8 mouse cellular contexts compared by ENCODE assay signal in the genomic region with DNA sequence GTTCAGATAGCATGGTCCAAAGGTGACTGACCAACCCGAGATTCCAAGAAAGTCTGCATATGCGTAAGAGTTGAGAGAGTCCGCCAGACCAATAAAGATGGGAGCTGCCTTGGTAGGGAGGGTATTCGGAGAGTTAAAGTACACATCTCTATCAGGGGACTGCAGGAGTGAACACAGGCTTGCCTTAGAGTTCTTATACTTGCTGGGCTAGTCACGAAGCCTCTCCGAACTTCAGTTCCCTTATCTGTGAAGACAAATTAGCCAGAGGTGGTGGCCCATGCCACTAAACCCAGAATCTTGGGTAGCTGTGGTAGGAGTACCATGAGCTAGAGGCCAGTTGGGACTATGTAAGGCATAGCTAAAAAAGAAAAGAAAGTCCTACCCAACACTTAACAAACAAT. TPM values are rescaled to one million over a fixed set of nuclear protein-coding genes. Genes with fewer than 3 reads are reported as not detected.
A peak's percentile ranks its signal among the peaks of the same experiment; 100 is the strongest.
DNase-seq lines count a peak whose midpoint lies in the region; ATAC-seq and TF ChIP-seq lines count a peak whose summit lies in the region.

No protein-coding gene starts in this region.

- intact Hi-C loops in left cerebral cortex, adult 2 months (cut with DNase I) = loop anchor here (1.0 to 5.0 kb wide), 2 partner anchors 44 to 86 kb away; a partner anchor contains a TSS

- ATAC-seq in kidney, embryonic 14.5 days (ENCODE audit: low FRiP score, low TSS enrichment) = no peak
- ATAC-seq in midbrain, embryonic 13.5 days = peak; percentile 41

- TF ChIP-seq CTCF in left cerebral cortex, adult 2 months (IDR thresholded peaks at IDR 0.05) = no peak

- H3K4me3 ChIP-seq in left cerebral cortex, adult 2 months = peak overlapping the region; percentile 89
- H3K4me3 ChIP-seq in erythroblast, embryonic 14.5 days (replicated peaks) = peak overlapping the region; percentile 94
- H3K4me3 ChIP-seq in kidney, embryonic 14.5 days (ENCODE audit: low read length) = peak overlapping the region; percentile 93; the same call in 1 of the 2 replicates
- H3K4me3 ChIP-seq in midbrain, embryonic 13.5 days (replicated peaks) = no peak overlapping the region

- peak overlapping the region; percentile 99; the same call in 1 of the 2 replicates for H3K9ac ChIP-seq in kidney, embryonic 14.5 days (ENCODE audit: low read depth, low read length)
- H3K9ac ChIP-seq in midbrain, embryonic 13.5 days (replicated peaks) = no peak overlapping the region

- H3K27ac ChIP-seq in left cerebral cortex, adult 2 months = peak overlapping the region; percentile 61
- no peak overlapping the region for H3K27ac ChIP-seq in kidney, embryonic 14.5 days (ENCODE audit: low read depth, low read length)
- H3K27ac ChIP-seq in midbrain, embryonic 13.5 days = no peak overlapping the region

- H3K36me3 ChIP-seq in erythroblast, embryonic 14.5 days (ENCODE audit: control insufficient read depth) = peaks cover 13% of the 10 kb centered on the region
- H3K36me3 ChIP-seq in kidney, embryonic 14.5 days (ENCODE audit: control insufficient read depth, insufficient read depth, low read length) = no peaks in the 10 kb centered on the region
- no peaks in the 10 kb centered on the region for H3K36me3 ChIP-seq in midbrain, embryonic 13.5 days

- H3K4me1 ChIP-seq in erythroblast, embryonic 14.5 days (ENCODE audit: control insufficient read depth) = peaks cover 41% of the 10 kb centered on the region
- peaks cover 4% of the 10 kb centered on the region; the same call in 1 of the 2 replicates for H3K4me1 ChIP-seq in kidney, embryonic 14.5 days (ENCODE audit: control insufficient read depth, insufficient read depth, low read length)
- peaks cover 17% of the 10 kb centered on the region for H3K4me1 ChIP-seq in midbrain, embryonic 13.5 days (replicated peaks)

- no peaks in the 10 kb centered on the region for H3K9me3 ChIP-seq in erythroblast, embryonic 14.5 days (ENCODE audit: control insufficient read depth, low read length)
- no peaks in the 10 kb centered on the region for H3K9me3 ChIP-seq in kidney, embryonic 14.5 days (ENCODE audit: control insufficient read depth, low read length)
- no peaks in the 10 kb centered on the region for H3K9me3 ChIP-seq in midbrain, embryonic 13.5 days

- H3K27me3 ChIP-seq in erythroblast, embryonic 14.5 days (ENCODE audit: control insufficient read depth) = no peaks in the 10 kb centered on the region
- no peaks in the 10 kb centered on the region for H3K27me3 ChIP-seq in kidney, embryonic 14.5 days (ENCODE audit: control insufficient read depth, insufficient read depth, low read length)
- H3K27me3 ChIP-seq in midbrain, embryonic 13.5 days = no peaks in the 10 kb centered on the region

- no peak for DNase-seq in left cerebral cortex, adult 2 months (ENCODE audit: extremely low spot score in 1 of 2, low spot score in 2 of 2)
- DNase-seq in left cerebral cortex, adult 18-20 months (ENCODE audit: low spot score in 2 of 2) = no peak
- DNase-seq in urinary bladder, postnatal 36 days (ENCODE audit: low spot score in 2 of 2) = no peak
- no peak for DNase-seq in frontal cortex, adult 2 months (ENCODE audit: extremely low spot score in 1 of 2, low spot score in 1 of 2)
- DNase-seq in frontal cortex, postnatal 25 days (ENCODE audit: low spot score in 2 of 2) = no peak

- 67% methylated on average over 6 of the region's 6 CpGs for WGBS in kidney, embryonic 14.5 days
- 81% methylated on average over 6 of the region's 6 CpGs for WGBS in midbrain, embryonic 13.5 days

- H3K4me2 ChIP-seq in kidney, embryonic 14.5 days (replicated peaks; ENCODE audit: low read depth, low read length) = peak overlapping the region; percentile 68
- H3K4me2 ChIP-seq in midbrain, embryonic 13.5 days (replicated peaks) = peak overlapping the region; percentile 84

RNA-seq across cellular contexts. Expression of a gene that starts 5.1 kb away (rescaled TPM):
- total RNA-seq in left cerebral cortex, adult 2 months (2021) = 10 to 100 TPM; 25.8 to 26.6 TPM
- 10 to 100 TPM; 25.1 to 28.4 TPM for total RNA-seq in left cerebral cortex, adult 18-20 months (2021)
- polyA plus RNA-seq in erythroblast, embryonic 14.5 days (2012) = 0.10 and 0.22 TPM in 2 replicates
- polyA plus RNA-seq in kidney, embryonic 14.5 days (2014; fragmentation: Nextera tagmentation; extraction: Ambion mirVana) = 41.8 and 46.3 TPM in 2 replicates
- 19.7 and 21.8 TPM in 2 replicates for polyA plus RNA-seq in midbrain, embryonic 13.5 days (2015; fragmentation: Nextera tagmentation; extraction: Ambion mirVana)
- polyA plus RNA-seq in frontal cortex, adult 2 months (2012; rRNA removed) = 21.9 and 23.9 TPM in 2 replicates

RNA-seq across cellular contexts. Expression of a gene that starts 44.1 kb away (rescaled TPM):
- 100 to 1,000 TPM; 113 to 116 TPM for total RNA-seq in left cerebral cortex, adult 2 months (2021)
- 100 to 1,000 TPM; 114 to 116 TPM for total RNA-seq in left cerebral cortex, adult 18-20 months (2021)
- polyA plus RNA-seq in erythroblast, embryonic 14.5 days (2012) = 0.25 and 0.36 TPM in 2 replicates
- polyA plus RNA-seq in kidney, embryonic 14.5 days (2014; fragmentation: Nextera tagmentation; extraction: Ambion mirVana) = 19.5 and 26.8 TPM in 2 replicates
- 12.5 and 14.6 TPM in 2 replicates for polyA plus RNA-seq in midbrain, embryonic 13.5 days (2015; fragmentation: Nextera tagmentation; extraction: Ambion mirVana)
- 54.9 and 58.4 TPM in 2 replicates for polyA plus RNA-seq in frontal cortex, adult 2 months (2012; rRNA removed)

RNA-seq across cellular contexts. Expression of a gene that starts 59.1 kb away (rescaled TPM):
- 100 to 1,000 TPM; 108 to 114 TPM for total RNA-seq in left cerebral cortex, adult 2 months (2021)
- 100 to 1,000 TPM; 105 to 110 TPM for total RNA-seq in left cerebral cortex, adult 18-20 months (2021)
- 8.4 TPM in 2 replicates for polyA plus RNA-seq in erythroblast, embryonic 14.5 days (2012)
- 549 and 626 TPM in 2 replicates for polyA plus RNA-seq in kidney, embryonic 14.5 days (2014; fragmentation: Nextera tagmentation; extraction: Ambion mirVana)
- 579 and 596 TPM in 2 replicates for polyA plus RNA-seq in midbrain, embryonic 13.5 days (2015; fragmentation: Nextera tagmentation; extraction: Ambion mirVana)
- 107 and 111 TPM in 2 replicates for polyA plus RNA-seq in frontal cortex, adult 2 months (2012; rRNA removed)

Comparison
In these comparisons a context has a peak if more than half of its experiments do, and no peak if none do; other contexts are left out.
1. RNA of a gene that starts 5.1 kb away (polyA plus RNA-seq): 41.8 to 46.3 TPM in kidney, embryonic 14.5 days, 21.9 to 23.9 TPM in frontal cortex, adult 2 months and 19.7 to 21.8 TPM in midbrain, embryonic 13.5 days; 0.10 to 0.22 TPM in erythroblast, embryonic 14.5 days; every median in the first group is over 10 times any median in the second.
2. RNA of a gene that starts 59.1 kb away (polyA plus RNA-seq): 549 to 626 TPM in kidney, embryonic 14.5 days, 579 to 596 TPM in midbrain, embryonic 13.5 days and 107 to 111 TPM in frontal cortex, adult 2 months; 8.4 TPM in erythroblast, embryonic 14.5 days; every median in the first group is over 10 times any median in the second.